Mouse (Mus musculus) neural tube, embryonic 15.5 days (tissue): ENCODE measurements around the gene Tenm2. TPM values are rescaled to one million over a fixed set of nuclear protein-coding genes. Genes with fewer than 3 reads are reported as not detected.

Experiments
- ATAC-seq: fragments of 200-750 bp; cut with Nextera tagmentation; 2 replicates; pipeline ENCODE4 v1.8.0; 2017; ENCODE audit warnings: mild to moderate bottlenecking, moderate TSS enrichment, moderate library complexity; ENCODE audit not compliant: low FRiP score
- H3K27ac ChIP-seq: fragments of 300-500 bp; sonication (generic); replicated peaks from 2 replicates; pipeline ENCODE4 v1.5.1; 2015; ENCODE audit warnings: mild to moderate bottlenecking, inconsistent platforms
- H3K27me3 ChIP-seq: fragments of 300-500 bp; sonication (generic); replicated peaks from 2 replicates; pipeline ENCODE4 v1.6.1; 2015; ENCODE audit warnings: inconsistent platforms
- H3K36me3 ChIP-seq: fragments of 300-500 bp; sonication (generic); 2 replicates; pipeline ENCODE4 v1.6.1; 2015; ENCODE audit warnings: inconsistent platforms
- H3K4me1 ChIP-seq: fragments of 300-500 bp; sonication (generic); 2 replicates; pipeline ENCODE4 v1.6.1; 2015; ENCODE audit warnings: inconsistent platforms
- H3K4me2 ChIP-seq: fragments of 300-500 bp; sonication (generic); 2 replicates; pipeline ENCODE4 v1.6.1; 2015; ENCODE audit warnings: inconsistent platforms, mild to moderate bottlenecking, moderate library complexity
- H3K4me3 ChIP-seq: fragments of 300-500 bp; sonication (generic); replicated peaks from 2 replicates; pipeline ENCODE4 v1.5.1; 2015; ENCODE audit warnings: mild to moderate bottlenecking, inconsistent platforms
- H3K9ac ChIP-seq: fragments of 300-500 bp; sonication (generic); replicated peaks from 2 replicates; pipeline ENCODE4 v1.6.1; 2015; ENCODE audit warnings: mild to moderate bottlenecking, inconsistent platforms
- H3K9me3 ChIP-seq: fragments of 300-500 bp; sonication (generic); replicated peaks from 2 replicates; pipeline ENCODE4 v1.6.1; 2016; ENCODE audit warnings: inconsistent platforms
- WGBS: fragments of 180-500 bp; shearing (Covaris S2); methylation state at CpG from one replicate; pipeline ENCODE4 v1.1.7; 2015; ENCODE audit warnings: mixed read lengths; 5-methylcytosine and 5-hydroxymethylcytosine counted together
- polyA plus RNA-seq: library from polyadenylated mRNA; unstranded; fragments of >200 nt; fragmentation: Nextera tagmentation; extraction: Ambion mirVana; gene quantifications from 2 replicates; pipeline ENCODE4 v1.2.1, GENCODE M21; 2015

Tenm2 gene
- polyA plus RNA-seq, 1 experiment from 2014 or later = 34.7 TPM

DNA sequence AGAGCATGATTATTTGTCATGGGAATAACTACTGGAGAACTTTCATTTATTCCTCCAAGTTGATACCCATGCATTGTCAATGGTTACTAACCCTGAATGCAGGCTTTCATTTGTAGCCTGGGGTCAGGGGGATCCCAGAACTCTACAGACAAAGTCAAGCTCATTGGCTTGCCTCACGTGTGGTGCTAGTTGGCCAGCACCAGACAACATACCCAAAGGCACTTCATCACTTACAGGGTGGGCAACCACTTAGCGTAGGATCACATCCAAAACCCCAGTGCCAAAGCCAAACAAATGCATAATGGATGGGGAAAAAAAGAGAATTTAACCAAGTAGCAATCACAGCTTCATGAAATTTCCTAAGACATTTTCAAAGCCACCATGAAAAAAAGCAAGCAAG lies 261.6 kb downstream of the Tenm2 start:
- H3K9me3 ChIP-seq = no peaks in the 10 kb centered on the region
- no peak overlapping the region for H3K4me3 ChIP-seq
- H3K27ac ChIP-seq = no peak overlapping the region
- WGBS = 68% methylated on average over 2 of the region's 2 CpGs
- H3K4me2 ChIP-seq = no peak overlapping the region
- ATAC-seq = 0 out of 2 replicates have a peak, but pooled peaks have one; percentile 55
- H3K36me3 ChIP-seq = no peaks in the 10 kb centered on the region
- H3K9ac ChIP-seq = no peak overlapping the region
- no peaks in the 10 kb centered on the region for H3K27me3 ChIP-seq
- no peaks in the 10 kb centered on the region for H3K4me1 ChIP-seq

DNA sequence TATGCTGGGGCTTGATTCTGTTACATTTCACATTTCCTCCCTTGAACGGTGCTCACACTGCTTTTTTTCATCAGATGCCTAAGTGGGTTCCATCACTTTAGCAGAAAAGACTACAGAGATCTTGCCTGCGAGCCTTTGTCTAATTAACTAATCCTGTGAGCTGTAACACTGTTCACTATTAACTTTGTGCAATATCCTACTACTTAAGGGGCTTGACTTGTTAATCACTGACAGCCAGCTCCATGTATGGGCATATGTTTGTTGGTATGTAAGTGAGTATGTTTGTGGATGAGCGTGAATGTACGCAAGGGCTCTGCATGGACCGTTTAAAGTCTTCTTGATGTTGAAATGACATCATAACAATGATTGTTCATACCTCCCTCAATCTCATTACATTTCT lies 277.7 kb downstream of the Tenm2 start:
- WGBS = 64% methylated on average over 5 of the region's 5 CpGs

DNA sequence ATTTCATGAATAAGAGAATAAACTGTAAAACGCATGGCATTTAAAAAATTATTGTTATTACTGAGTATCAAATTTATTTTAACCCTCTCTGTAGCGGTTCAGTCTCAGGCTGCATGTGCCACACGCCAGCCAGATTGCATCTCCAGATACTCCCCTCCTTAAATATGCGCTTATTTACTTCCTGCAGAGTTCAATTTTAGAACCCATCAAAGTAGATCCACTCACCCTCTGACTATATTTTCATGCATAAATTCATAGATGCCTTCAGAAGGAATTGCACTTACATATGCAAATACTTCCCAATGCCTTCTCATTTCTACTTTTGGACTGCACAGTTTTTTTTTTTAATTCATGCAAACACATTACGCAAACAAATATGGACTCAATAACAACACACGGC lies 294.3 kb downstream of the Tenm2 start:
- Histone ChIP-seq H3K36me3 (no peaks in the 10 kb centered on the region), H3K27me3 (no peaks in the 10 kb centered on the region), H3K9me3 (no peaks in the 10 kb centered on the region), H3K4me1 (peaks cover 6% of the 10 kb centered on the region), H3K9ac (no peak overlapping the region), H3K4me2 (no peak overlapping the region), H3K27ac (no peak overlapping the region), H3K4me3 (no peak overlapping the region)
- WGBS = 70% methylated on average over 6 of the region's 6 CpGs
- ATAC-seq = no peak

More for the DNA sequence above, 277.7 kb downstream of the Tenm2 start:
- no peak overlapping the region for H3K9ac ChIP-seq
- H3K36me3 ChIP-seq = no peaks in the 10 kb centered on the region
- no peaks in the 10 kb centered on the region for H3K9me3 ChIP-seq
- peak; percentile 35; the same call in 1 of the 2 replicates for ATAC-seq
- no peak overlapping the region for H3K27ac ChIP-seq
- no peaks in the 10 kb centered on the region for H3K27me3 ChIP-seq
- no peaks in the 10 kb centered on the region for H3K4me1 ChIP-seq
- H3K4me3 ChIP-seq = no peak overlapping the region
- H3K4me2 ChIP-seq = no peak overlapping the region

DNA sequence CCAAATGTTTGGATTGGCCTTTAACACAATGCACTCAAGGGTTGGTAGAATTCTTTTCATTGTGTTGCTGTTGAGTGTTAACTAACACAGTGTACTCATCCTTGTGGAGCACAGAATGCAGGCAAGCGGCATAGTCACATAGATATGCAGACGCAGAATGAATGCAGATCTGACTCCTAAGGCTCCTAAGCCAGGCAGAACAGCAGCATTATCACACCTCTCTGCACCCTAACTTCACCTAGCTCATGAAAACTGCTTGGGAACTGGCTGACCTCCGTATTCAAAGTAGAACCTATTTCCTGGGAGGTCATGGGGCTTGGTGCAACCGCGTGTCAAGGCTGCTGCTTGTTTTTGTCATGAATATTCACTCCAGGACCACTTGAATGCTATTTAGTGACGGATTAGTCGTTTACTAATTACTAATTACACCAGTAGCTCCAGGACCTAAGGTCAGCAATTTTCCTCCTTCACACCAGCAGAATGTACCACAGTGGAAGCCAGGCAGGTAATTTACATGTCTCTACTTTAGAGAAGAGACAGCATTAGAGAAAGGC lies 295.1 kb downstream of the Tenm2 start:
- ATAC-seq = no peak
- 30% methylated on average over 7 of the region's 7 CpGs for WGBS
- no peak overlapping the region for H3K27ac ChIP-seq

DNA sequence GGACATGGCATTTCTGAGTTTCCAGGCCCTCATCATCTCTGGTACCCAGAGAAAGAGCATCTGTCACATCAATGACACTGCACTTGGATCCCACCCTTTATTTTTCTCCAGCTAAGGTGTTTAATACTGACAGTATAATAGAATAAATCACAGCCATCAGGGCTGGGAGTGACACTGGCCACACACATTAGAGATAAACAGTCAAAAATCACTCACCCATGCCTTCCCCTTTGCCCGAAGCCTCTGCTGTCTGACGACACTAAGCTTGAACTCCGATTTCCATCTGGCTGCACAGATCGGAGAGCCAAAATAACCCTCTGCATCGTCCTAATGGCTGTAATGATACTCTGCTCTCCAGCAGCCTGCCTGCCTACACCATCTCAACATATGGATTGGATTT lies 305.9 kb downstream of the Tenm2 start:
- Histone ChIP-seq H3K36me3 (no peaks in the 10 kb centered on the region), H3K27ac (no peak overlapping the region), H3K4me1 (0 out of 2 replicates have a peak, but pooled peaks cover 4% of the 10 kb centered on the region), H3K9ac (no peak overlapping the region), H3K4me2 (no peak overlapping the region), H3K9me3 (no peaks in the 10 kb centered on the region), H3K27me3 (no peaks in the 10 kb centered on the region), H3K4me3 (no peak overlapping the region)
- 63% methylated on average over 5 of the region's 5 CpGs for WGBS
- no peak for ATAC-seq

More for the DNA sequence above, 295.1 kb downstream of the Tenm2 start:
- Histone ChIP-seq H3K9me3 (no peaks in the 10 kb centered on the region), H3K4me3 (no peak overlapping the region), H3K4me2 (no peak overlapping the region), H3K27me3 (no peaks in the 10 kb centered on the region), H3K9ac (no peak overlapping the region), H3K4me1 (peaks cover 6% of the 10 kb centered on the region), H3K36me3 (no peaks in the 10 kb centered on the region)

DNA sequence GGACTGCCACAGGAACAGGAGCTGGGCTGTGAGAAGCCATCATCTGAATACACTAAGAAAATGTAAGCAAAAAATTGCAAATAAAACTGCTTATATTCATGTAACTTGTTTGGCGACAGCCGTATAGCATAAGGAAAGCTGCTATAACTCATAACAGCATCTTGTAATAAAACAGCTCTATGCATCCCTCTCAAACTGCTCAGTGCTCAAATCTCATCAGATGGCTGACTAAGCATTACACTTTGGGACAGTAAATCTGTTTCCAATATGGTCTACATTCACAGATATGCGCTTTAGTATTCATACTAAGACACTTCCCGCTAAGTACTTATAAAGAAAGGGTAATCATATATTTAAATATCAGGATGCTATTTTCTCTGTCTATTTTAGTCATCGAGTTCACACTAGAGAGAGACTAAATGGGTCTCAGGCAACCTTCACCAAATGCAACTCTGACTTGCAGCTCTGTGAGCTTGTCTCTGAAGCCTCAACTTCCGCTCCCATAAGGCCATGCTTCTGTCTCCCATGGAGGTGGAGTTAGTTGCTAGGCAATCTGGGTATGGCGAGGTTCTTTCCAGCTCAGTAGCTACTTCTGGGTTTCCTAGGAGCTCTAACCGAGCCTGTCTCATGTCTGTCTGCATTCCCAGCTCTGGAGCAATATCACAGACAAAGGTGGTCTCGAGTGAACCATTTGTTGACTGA lies 308.9 kb downstream of the Tenm2 start:
- 0 out of 2 replicates have a peak, but pooled peaks cover 4% of the 10 kb centered on the region for H3K4me1 ChIP-seq
- H3K27ac ChIP-seq = no peak overlapping the region
- 67% methylated on average over 9 of the region's 9 CpGs for WGBS
- no peak overlapping the region for H3K4me2 ChIP-seq
- no peak for ATAC-seq
- no peak overlapping the region for H3K4me3 ChIP-seq
- no peaks in the 10 kb centered on the region for H3K27me3 ChIP-seq
- no peaks in the 10 kb centered on the region for H3K36me3 ChIP-seq
- no peak overlapping the region for H3K9ac ChIP-seq
- H3K9me3 ChIP-seq = no peaks in the 10 kb centered on the region

DNA sequence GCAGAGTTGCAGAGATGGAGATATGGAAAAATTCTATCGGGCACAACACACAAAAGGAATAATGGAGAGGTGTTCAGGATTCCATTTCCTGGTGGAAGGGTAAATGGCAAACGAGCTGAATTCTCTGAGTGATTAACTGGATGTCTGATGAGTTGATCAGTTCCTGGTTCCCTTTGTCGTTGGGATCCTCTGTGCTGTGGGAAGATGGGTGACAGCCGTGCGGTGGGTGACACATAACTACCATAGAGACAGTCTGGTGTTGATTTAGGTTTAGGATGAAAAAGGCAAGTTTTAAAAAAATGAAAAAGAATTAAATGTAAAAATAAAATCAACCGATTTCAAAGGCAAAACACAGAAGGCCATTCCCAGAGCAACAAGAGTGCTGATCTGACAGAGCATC lies 316.5 kb downstream of the Tenm2 start:
- WGBS = 88% methylated on average over 6 of the region's 6 CpGs
- H3K27ac ChIP-seq = no peak overlapping the region
- no peak for ATAC-seq
- H3K9me3 ChIP-seq = no peaks in the 10 kb centered on the region
- H3K27me3 ChIP-seq = no peaks in the 10 kb centered on the region
- H3K4me2 ChIP-seq = no peak overlapping the region
- no peak overlapping the region for H3K4me3 ChIP-seq
- no peaks in the 10 kb centered on the region for H3K4me1 ChIP-seq
- H3K9ac ChIP-seq = no peak overlapping the region
- H3K36me3 ChIP-seq = no peaks in the 10 kb centered on the region

DNA sequence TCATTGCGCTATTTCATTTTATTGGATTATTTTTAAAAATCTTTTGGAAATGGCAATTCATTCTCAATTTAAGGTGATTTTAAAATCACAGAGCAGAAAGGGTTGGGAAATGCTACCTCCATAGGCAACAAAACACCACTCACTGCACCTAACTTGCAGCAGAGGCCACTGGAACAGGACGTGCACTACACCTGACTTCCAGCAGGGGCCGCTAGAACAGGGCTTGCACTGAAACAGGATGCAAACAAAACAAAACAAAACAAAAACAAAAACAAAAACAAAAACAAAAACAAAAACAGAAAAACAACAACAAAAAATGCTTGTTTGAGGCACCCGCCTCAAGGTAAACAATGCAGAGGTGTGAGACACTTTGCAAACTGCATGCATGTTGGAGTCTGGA lies 324.4 kb downstream of the Tenm2 start:
- no peak for ATAC-seq
- 82% methylated on average over 4 of the region's 4 CpGs for WGBS

DNA sequence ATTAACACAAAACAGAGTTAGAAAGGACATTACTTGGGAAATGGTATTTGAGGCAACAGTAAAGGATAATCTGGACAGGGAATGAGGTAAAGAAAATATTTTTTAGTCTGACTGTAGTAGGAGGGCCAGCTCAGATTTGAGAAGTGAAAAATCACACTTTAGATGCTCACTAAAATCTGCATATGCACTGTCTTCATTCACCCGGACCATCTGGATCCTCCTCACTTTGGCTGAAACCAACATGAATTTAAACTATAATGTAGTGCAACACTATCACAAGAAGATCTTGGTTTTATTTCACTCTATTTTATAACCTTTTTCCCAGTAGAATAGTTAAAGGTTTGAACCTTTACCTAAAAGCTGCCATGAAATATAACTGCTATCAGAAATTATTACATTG lies 326.7 kb downstream of the Tenm2 start:
- no peak overlapping the region for H3K9ac ChIP-seq
- H3K4me2 ChIP-seq = no peak overlapping the region
- 86% methylated on average over 1 of the region's 1 CpGs for WGBS
- no peaks in the 10 kb centered on the region for H3K9me3 ChIP-seq
- no peaks in the 10 kb centered on the region for H3K36me3 ChIP-seq
- no peak overlapping the region for H3K4me3 ChIP-seq
- H3K27ac ChIP-seq = no peak overlapping the region
- H3K27me3 ChIP-seq = no peaks in the 10 kb centered on the region
- ATAC-seq = no peak
- no peaks in the 10 kb centered on the region for H3K4me1 ChIP-seq

More for the DNA sequence above, 324.4 kb downstream of the Tenm2 start:
- H3K27ac ChIP-seq = no peak overlapping the region
- H3K9ac ChIP-seq = no peak overlapping the region
- H3K4me1 ChIP-seq = no peaks in the 10 kb centered on the region
- no peaks in the 10 kb centered on the region for H3K9me3 ChIP-seq
- no peak overlapping the region for H3K4me3 ChIP-seq
- H3K27me3 ChIP-seq = no peaks in the 10 kb centered on the region
- no peak overlapping the region for H3K4me2 ChIP-seq
- no peaks in the 10 kb centered on the region for H3K36me3 ChIP-seq

DNA sequence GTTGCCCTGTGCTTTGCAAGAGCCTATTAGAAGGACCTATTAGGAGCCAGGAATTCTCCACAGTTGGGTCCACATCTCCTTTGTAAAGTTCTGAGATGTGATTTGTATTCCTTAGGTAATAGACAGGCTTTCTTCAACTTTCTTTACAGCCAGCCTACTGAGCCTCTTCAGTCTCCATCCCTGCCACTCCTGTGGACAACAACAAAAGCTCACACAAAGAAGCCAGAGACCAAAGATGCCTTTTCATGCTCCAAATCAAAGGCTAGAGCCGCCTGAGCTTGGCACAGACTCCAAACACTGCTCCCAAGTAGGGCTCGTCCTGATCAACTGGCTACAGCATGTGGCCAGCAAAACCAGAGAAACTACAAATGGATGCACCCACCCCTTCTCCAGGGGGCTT lies 333.5 kb downstream of the Tenm2 start:
- Histone ChIP-seq H3K4me2 (no peak overlapping the region), H3K9ac (no peak overlapping the region), H3K9me3 (no peaks in the 10 kb centered on the region), H3K27ac (no peak overlapping the region), H3K4me1 (no peaks in the 10 kb centered on the region), H3K4me3 (no peak overlapping the region), H3K27me3 (no peaks in the 10 kb centered on the region), H3K36me3 (no peaks in the 10 kb centered on the region)
- no peak for ATAC-seq
- WGBS = 15% methylated on average over 2 of the region's 2 CpGs

DNA sequence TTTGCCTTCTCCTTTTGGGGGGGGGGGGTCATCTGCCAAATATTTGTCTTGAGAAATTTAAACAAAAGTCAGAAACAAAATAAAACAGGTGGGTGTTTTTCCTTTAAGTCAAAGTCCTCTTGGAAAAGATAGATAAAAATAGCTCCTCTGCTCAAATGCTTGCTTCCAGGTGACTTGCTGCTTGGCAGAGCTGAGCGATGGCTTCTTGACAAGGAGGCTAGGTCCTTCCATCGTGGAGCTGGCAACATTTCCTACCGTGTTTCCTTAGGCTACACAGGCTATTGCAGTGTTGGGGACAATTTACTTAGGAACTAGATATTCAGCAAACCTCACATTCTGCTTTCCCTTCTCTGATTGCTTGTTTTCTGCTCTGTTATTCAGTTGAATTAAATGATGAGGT lies 342.7 kb downstream of the Tenm2 start:
- 86% methylated on average over 3 of the region's 3 CpGs for WGBS
- Histone ChIP-seq H3K27me3 (no peaks in the 10 kb centered on the region), H3K4me2 (no peak overlapping the region), H3K9me3 (no peaks in the 10 kb centered on the region), H3K4me3 (no peak overlapping the region), H3K4me1 (peaks cover 3% of the 10 kb centered on the region; the same call in 1 of the 2 replicates), H3K36me3 (no peaks in the 10 kb centered on the region), H3K27ac (no peak overlapping the region), H3K9ac (no peak overlapping the region)
- no peak for ATAC-seq

DNA sequence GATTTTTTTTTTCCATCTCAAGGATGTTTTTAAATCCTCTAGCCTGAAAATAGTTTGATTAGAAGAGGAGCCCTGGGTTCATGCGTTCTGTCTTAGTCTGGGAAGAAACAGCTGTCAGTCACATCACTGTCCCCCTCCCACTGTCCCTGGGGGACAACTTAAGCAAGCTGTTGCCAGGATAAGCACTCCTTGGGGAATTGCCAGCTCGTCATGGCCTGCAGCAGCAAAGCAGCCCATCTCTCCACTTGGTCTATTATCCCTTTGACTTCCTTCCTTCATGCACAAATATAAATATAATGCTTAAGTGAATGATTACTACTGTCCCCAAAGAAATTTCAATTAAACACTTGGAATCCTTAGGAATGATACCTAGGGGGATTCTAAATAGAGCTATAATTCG lies 344.7 kb downstream of the Tenm2 start:
- H3K4me3 ChIP-seq = no peak overlapping the region
- ATAC-seq = 0 out of 2 replicates have a peak, but pooled peaks have one; percentile 31
- no peak overlapping the region for H3K9ac ChIP-seq
- no peaks in the 10 kb centered on the region for H3K27me3 ChIP-seq
- no peak overlapping the region for H3K4me2 ChIP-seq
- peaks cover 3% of the 10 kb centered on the region; the same call in 1 of the 2 replicates for H3K4me1 ChIP-seq
- no peak overlapping the region for H3K27ac ChIP-seq
- no peaks in the 10 kb centered on the region for H3K9me3 ChIP-seq
- H3K36me3 ChIP-seq = no peaks in the 10 kb centered on the region
- 20% methylated on average over 3 of the region's 3 CpGs for WGBS
